Mouse (Mus musculus): Measurements from ENCODE around the gene Sbf2.

DNA sequence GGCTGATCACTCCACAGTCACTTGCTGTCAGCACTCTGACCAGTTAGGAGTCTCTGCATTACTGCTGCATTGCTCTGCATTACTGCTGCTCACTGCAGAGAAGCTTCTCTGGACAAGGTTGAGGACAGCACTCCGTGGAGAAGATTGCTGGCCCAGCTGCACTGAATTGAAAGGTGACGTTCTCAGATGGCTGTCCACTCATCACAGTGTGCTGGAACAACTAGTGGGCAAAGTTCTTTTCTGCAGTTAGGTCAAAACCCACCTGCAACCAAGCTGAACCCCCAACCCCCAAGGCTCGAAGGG is 328.9 kb downstream of the Sbf2 start:
- no peak for TF ChIP-seq POLR2A (IDR thresholded peaks at IDR 0.05; ENCODE audit: extremely low read depth, insufficient read depth, low read length)
- no peak for TF ChIP-seq CTCF (IDR thresholded peaks at IDR 0.05; ENCODE audit: low read depth, low read length)

Data from liver, adult 2 months (tissue).